Mouse (Mus musculus): ENCODE results near the gene Lap3. TPM values are rescaled to one million over a fixed set of nuclear protein-coding genes. Genes with fewer than 3 reads are reported as not detected.

Gene Lap3
- polyA plus RNA-seq, 2 experiments from 2014 or later = 22.2 to 30.2 TPM

Other genes with a start within 250 kb of the Lap3 start
- gene Qdpr, start 43.1 kb upstream of the Lap3 start, polyA plus RNA-seq (2017; shearing (Covaris generic)) = 10 to 100 TPM; 51.4 to 58.5 TPM
- not detected for gene Clrn2, start 39.6 kb upstream of the Lap3 start, polyA plus RNA-seq (2017; shearing (Covaris generic))
- gene Med28, start 26.9 kb downstream of the Lap3 start, polyA plus RNA-seq (2017; shearing (Covaris generic)) = 100 to 1,000 TPM; 181 to 256 TPM
- gene Fam184b, start 146.2 kb downstream of the Lap3 start, polyA plus RNA-seq (2017; shearing (Covaris generic)) = under 1 TPM; 0.26 to 0.42 TPM
- 1 to 10 TPM; 7.1 to 9.5 TPM for gene Ncapg, start 176.5 kb downstream of the Lap3 start, polyA plus RNA-seq (2017; shearing (Covaris generic))